In genomic region chr1:184905371-184905770, GRCm38 (mm10) we compare ENCODE assay signal across 15 mouse cellular contexts. TPM values are rescaled to one million over a fixed set of nuclear protein-coding genes. Genes with fewer than 3 reads are reported as not detected.
DNase-seq lines count a peak whose midpoint lies in the region; ATAC-seq lines count a peak whose summit lies in the region.
"Had no signal": no experiment of that assay in that cellular context is flagged by ENCODE, and none has a peak within 500 bp of the region (broad histone marks: within the 10 kb centered on the region; RNA-seq: fewer than 3 reads in every experiment).

No protein-coding gene starts in this region.

- 82% methylated on average over 19 of the region's 19 CpGs for WGBS in heart, embryonic 12.5 days
- 57% methylated on average over 19 of the region's 19 CpGs for WGBS in hindbrain, embryonic 12.5 days
- WGBS in kidney, embryonic 15.5 days, result 66% methylated on average over 19 of the region's 19 CpGs

- no peak overlapping the region for H3K4me3 ChIP-seq in heart, embryonic 12.5 days
- H3K4me3 ChIP-seq in hindbrain, embryonic 12.5 days, result no peak overlapping the region
- no peak overlapping the region for H3K4me3 ChIP-seq in kidney, embryonic 15.5 days (replicated peaks)
- H3K4me3 ChIP-seq: limb, embryonic 10.5 days had no signal

- ATAC-seq in heart, embryonic 12.5 days (ENCODE audit: insufficient number of reproducible peaks, low FRiP score), result no peak
- peak; percentile 63 for ATAC-seq in hindbrain, embryonic 12.5 days (ENCODE audit: low FRiP score)
- ATAC-seq in kidney, embryonic 15.5 days (replicated peaks; ENCODE audit: low FRiP score), result no peak

- no peaks in the 10 kb centered on the region for H3K9me3 ChIP-seq in heart, embryonic 12.5 days (replicated peaks)
- H3K9me3 ChIP-seq in hindbrain, embryonic 12.5 days (replicated peaks), result no peaks in the 10 kb centered on the region
- H3K9me3 ChIP-seq in kidney, embryonic 15.5 days (replicated peaks), result no peaks in the 10 kb centered on the region
- H3K9me3 ChIP-seq: limb, embryonic 10.5 days had no signal

- no peak overlapping the region for H3K27ac ChIP-seq in heart, embryonic 12.5 days (ENCODE audit: poor library complexity, severe bottlenecking)
- H3K27ac ChIP-seq in hindbrain, embryonic 12.5 days, result peak overlapping the region; percentile 45; the same call in 1 of the 2 replicates
- H3K27ac ChIP-seq in kidney, embryonic 15.5 days, result no peak overlapping the region
- H3K27ac ChIP-seq: limb, embryonic 10.5 days had no signal

- no peak overlapping the region for H3K9ac ChIP-seq in heart, embryonic 12.5 days
- H3K9ac ChIP-seq in hindbrain, embryonic 12.5 days, result no peak overlapping the region
- no peak overlapping the region for H3K9ac ChIP-seq in kidney, embryonic 15.5 days
- H3K9ac ChIP-seq: lung, embryonic 14.5 days had no signal

- H3K4me1 ChIP-seq in heart, embryonic 12.5 days (replicated peaks), result no peaks in the 10 kb centered on the region
- H3K4me1 ChIP-seq in hindbrain, embryonic 12.5 days, result peaks cover 24% of the 10 kb centered on the region
- 0 out of 2 replicates have a peak, but pooled peaks cover 6% of the 10 kb centered on the region for H3K4me1 ChIP-seq in kidney, embryonic 15.5 days
- H3K4me1 ChIP-seq: limb, embryonic 10.5 days had no signal

- DNase-seq in heart, adult 11 months, result peak; percentile 82
- peak; percentile 14 for DNase-seq in cerebellum, adult 8-10 months
- DNase-seq in layer of hippocampus, postnatal 14 days (ENCODE audit: low spot score in 2 of 2), result peak; percentile 58 to 89
- no peak for DNase-seq in gastrocnemius, adult 18-20 months (ENCODE audit: low spot score)
- DNase-seq in embryo, embryonic 9.5 days (ENCODE audit: extremely low spot score), result no peak
- DNase-seq: heart, adult 18-20 months; kidney, postnatal 10 days; lung, embryonic 14.5 days had no signal

- H3K36me3 ChIP-seq in heart, embryonic 12.5 days, result peaks cover 45% of the 10 kb centered on the region
- peaks cover 54% of the 10 kb centered on the region for H3K36me3 ChIP-seq in hindbrain, embryonic 12.5 days
- H3K36me3 ChIP-seq in kidney, embryonic 15.5 days, result peaks cover 22% of the 10 kb centered on the region

- H3K27me3 ChIP-seq in heart, embryonic 12.5 days (replicated peaks), result no peaks in the 10 kb centered on the region
- no peaks in the 10 kb centered on the region for H3K27me3 ChIP-seq in hindbrain, embryonic 12.5 days
- no peaks in the 10 kb centered on the region for H3K27me3 ChIP-seq in kidney, embryonic 15.5 days

- H3K4me2 ChIP-seq in heart, embryonic 12.5 days, result no peak overlapping the region
- H3K4me2 ChIP-seq in hindbrain, embryonic 12.5 days (replicated peaks), result no peak overlapping the region
- no peak overlapping the region for H3K4me2 ChIP-seq in kidney, embryonic 15.5 days
- H3K4me2 ChIP-seq: lung, embryonic 14.5 days had no signal

RNA-seq across cellular contexts. Expression of gene C130074G19Rik, which starts 22.4 kb away (rescaled TPM):
- 0.51 and 0.60 TPM in 2 replicates for polyA plus RNA-seq in heart, embryonic 12.5 days (2016; fragmentation: Nextera tagmentation; extraction: Ambion mirVana)
- polyA plus RNA-seq in hindbrain, embryonic 12.5 days (2016; fragmentation: Nextera tagmentation; extraction: Ambion mirVana), result 1.0 TPM in 2 replicates
- 10 to 100 TPM in 1 of 2 experiments, 1 to 10 TPM in 1; 9.3 to 12.1 TPM for total RNA-seq in layer of hippocampus, postnatal 14 days (2021)
- total RNA-seq in gastrocnemius, adult 18-20 months (2021), result 1 to 10 TPM; 6.6 to 8.7 TPM
- 2.3 and 2.7 TPM in 2 replicates for polyA plus RNA-seq in kidney, embryonic 15.5 days (2015; fragmentation: Nextera tagmentation; extraction: Ambion mirVana)
- total RNA-seq: common myeloid progenitor, adult 5-6 weeks; megakaryocyte-erythroid progenitor cell, adult 5-6 weeks had no signal
- polyA plus RNA-seq: C2C12 had no signal

RNA-seq across cellular contexts. Expression of gene Marc2, which starts 59.1 kb away (rescaled TPM):
- polyA plus RNA-seq in heart, embryonic 12.5 days (2016; fragmentation: Nextera tagmentation; extraction: Ambion mirVana), result 92.5 and 95.8 TPM in 2 replicates
- 105 and 121 TPM in 2 replicates for polyA plus RNA-seq in hindbrain, embryonic 12.5 days (2016; fragmentation: Nextera tagmentation; extraction: Ambion mirVana)
- 10 to 100 TPM; 93.0 to 97.6 TPM for total RNA-seq in layer of hippocampus, postnatal 14 days (2021)
- 100 to 1,000 TPM; 116 to 125 TPM for total RNA-seq in gastrocnemius, adult 18-20 months (2021)
- polyA plus RNA-seq in kidney, embryonic 15.5 days (2015; fragmentation: Nextera tagmentation; extraction: Ambion mirVana), result 185 and 196 TPM in 2 replicates

Comparison
In these comparisons a context has a peak if more than half of its experiments do, and no peak if none do; other contexts are left out.
1. DNase-seq: peak in heart, adult 11 months (single experiment), cerebellum, adult 8-10 months (single experiment) and layer of hippocampus, postnatal 14 days (2 of 2); none in gastrocnemius, adult 18-20 months (single experiment) and embryo, embryonic 9.5 days (single experiment).